23 mouse cellular contexts compared by ENCODE assay signal in the genomic region with DNA sequence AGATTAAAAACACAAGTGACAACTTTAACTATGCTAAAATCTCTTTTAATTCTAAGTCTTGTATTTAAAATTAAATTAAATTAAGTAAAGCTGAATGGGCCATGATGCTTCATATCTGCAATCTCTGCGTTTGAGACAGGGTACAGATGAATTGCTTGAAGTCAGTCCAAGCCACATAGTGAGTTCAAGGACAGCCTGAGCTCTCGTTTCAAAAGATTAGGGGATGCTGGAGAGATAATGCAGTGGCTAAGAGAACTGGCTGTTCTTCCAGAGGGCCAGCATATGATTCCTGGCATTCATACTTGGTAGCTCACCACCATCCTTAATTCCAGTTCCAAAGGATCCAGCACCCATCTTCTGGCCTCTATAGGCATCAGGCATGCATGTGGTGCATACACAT. TPM values are rescaled to one million over a fixed set of nuclear protein-coding genes. Genes with fewer than 3 reads are reported as not detected.
DNase-seq lines count a peak whose midpoint lies in the region.
"Had no signal": no experiment of that assay in that cellular context is flagged by ENCODE, and none has a peak within 500 bp of the region (broad histone marks: within the 10 kb centered on the region; RNA-seq: fewer than 3 reads in every experiment).

No protein-coding gene starts in this region.

- DNase-seq in adrenal gland, adult 2 months: peak; percentile 36
- no peak for DNase-seq in adrenal gland, postnatal 14 days
- peak; percentile 16 for DNase-seq in adrenal gland, postnatal 10 days
- DNase-seq in adrenal gland, postnatal 4 days (ENCODE audit: low spot score in 2 of 2): no peak
- peak; percentile 10 for DNase-seq in testis, postnatal 14 days (ENCODE audit: low spot score)
- DNase-seq in testis, postnatal 10 days (ENCODE audit: low spot score): no peak
- no peak for DNase-seq in layer of hippocampus, adult 9-11 months
- DNase-seq: cerebellum, adult 11-12 months; cerebellum, adult 2 months; cerebellum, adult 9-10 months; cerebellum, postnatal 10 days; cerebellum, postnatal 25 days; forebrain, postnatal 0 days had no signal

RNA-seq across cellular contexts. Expression of a gene that starts 3.6 kb away (rescaled TPM):
- not detected for total RNA-seq in adrenal gland, adult 2 months (2021)
- not detected in 2 replicates for polyA plus RNA-seq in adrenal gland, adult 2 months (2012; rRNA removed)
- 1.0 TPM in 1 of 2 replicates, not detected in the other for total RNA-seq in adrenal gland, postnatal 14 days (2021)
- under 1 TPM; 0.48 to 0.96 TPM for total RNA-seq in adrenal gland, postnatal 10 days (2021)
- total RNA-seq in adrenal gland, postnatal 4 days (2021): under 1 TPM in 1 of 2 experiments, not detected in 1; 0.71 TPM
- total RNA-seq: ES-E14; forebrain, postnatal 0 days; MEL had no signal
- polyA plus RNA-seq: C2C12; cerebellum, adult 2 months; cortical plate, adult 2 months; embryonic facial prominence, embryonic 10.5 days; embryonic facial prominence, embryonic 12.5 days; embryonic facial prominence, embryonic 14.5 days; forebrain, embryonic 11.5 days; forebrain, embryonic 13.5 days; forebrain, embryonic 15.5 days; forebrain, postnatal 0 days had no signal

RNA-seq across cellular contexts. Expression of a gene that starts 50.7 kb away (rescaled TPM):
- 10 to 100 TPM; 21.3 to 21.8 TPM for total RNA-seq in adrenal gland, adult 2 months (2021)
- polyA plus RNA-seq in adrenal gland, adult 2 months (2012; rRNA removed): 3.1 and 3.2 TPM in 2 replicates
- total RNA-seq in adrenal gland, postnatal 14 days (2021): 19.0 and 21.7 TPM in 2 replicates
- 10 to 100 TPM; 17.9 to 24.0 TPM for total RNA-seq in adrenal gland, postnatal 10 days (2021)
- total RNA-seq in adrenal gland, postnatal 4 days (2021): 10 to 100 TPM; 26.2 to 28.6 TPM

RNA-seq across cellular contexts. Expression of a gene that starts 50.9 kb away (rescaled TPM):
- 10 to 100 TPM; 36.6 to 56.2 TPM for total RNA-seq in adrenal gland, adult 2 months (2021)
- polyA plus RNA-seq in adrenal gland, adult 2 months (2012; rRNA removed): 1.9 and 2.0 TPM in 2 replicates
- total RNA-seq in adrenal gland, postnatal 14 days (2021): 48.2 and 61.5 TPM in 2 replicates
- total RNA-seq in adrenal gland, postnatal 10 days (2021): 10 to 100 TPM; 49.9 to 53.7 TPM
- 10 to 100 TPM; 68.3 to 75.3 TPM for total RNA-seq in adrenal gland, postnatal 4 days (2021)

Comparison
In these comparisons a context has a peak if more than half of its experiments do, and no peak if none do; other contexts are left out.
1. DNase-seq: peak in adrenal gland, adult 2 months (single experiment), adrenal gland, postnatal 10 days (single experiment) and testis, postnatal 14 days (single experiment); none in adrenal gland, postnatal 14 days (single experiment), adrenal gland, postnatal 4 days (0 of 2), testis, postnatal 10 days (single experiment) and layer of hippocampus, adult 9-11 months (single experiment).